Mouse (Mus musculus): ENCODE data around the gene Spg20. TPM values are rescaled to one million over a fixed set of nuclear protein-coding genes. Genes with fewer than 3 reads are reported as not detected.

Spg20 gene
- polyA plus RNA-seq (2014; fragmentation: Illumina TruSeq; extraction: RNeasy Lipid Tissue Mini Kit (QIAGEN cat#74804); ENCODE audit: low read depth, low replicate concordance), result 12.7 TPM

DNA sequence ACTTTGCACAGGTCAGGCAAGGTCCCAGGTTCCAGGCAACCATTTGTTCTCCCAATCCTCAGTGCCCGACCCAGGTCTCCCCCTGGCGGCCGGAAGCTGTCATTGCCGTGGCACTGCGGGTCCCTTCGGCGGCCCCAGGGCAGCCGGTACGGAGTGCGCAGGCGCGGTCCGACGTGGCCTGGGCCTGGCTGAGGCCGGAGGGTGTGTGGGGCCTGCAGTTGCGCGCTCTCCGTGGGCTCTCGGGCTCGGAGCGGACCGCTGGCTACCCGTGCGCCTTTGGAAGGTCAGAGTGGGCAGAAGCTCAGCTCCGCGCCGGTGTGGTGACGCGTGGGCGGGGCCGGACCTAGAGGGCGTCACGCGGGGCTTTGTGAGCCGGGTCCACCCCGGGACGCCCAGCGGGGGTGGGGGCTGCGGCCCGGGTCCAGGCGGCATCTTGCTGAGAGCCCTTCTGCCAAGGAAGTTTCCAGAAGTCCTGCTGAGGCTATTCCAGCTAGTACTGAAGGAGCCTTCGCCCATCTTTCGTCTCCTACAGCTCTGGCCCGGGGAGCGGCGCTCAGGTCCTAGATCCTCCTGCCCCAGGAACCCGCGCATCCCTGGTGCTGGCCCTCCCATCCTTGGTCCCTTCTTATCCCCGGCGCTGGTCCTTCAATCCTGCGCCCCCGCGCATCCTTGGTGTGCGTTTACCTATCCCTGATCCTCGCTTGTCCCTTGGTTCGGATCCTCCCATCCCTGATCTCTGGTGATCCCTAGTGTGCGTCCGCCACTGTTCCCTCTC is at the start of gene Spg20:
Gene Spg20, plus strand, starts transcription at position 174 of the 775 bp plus-strand sequence.

GRCm38 (mm10) chr3:55137039-55137438 is 25.1 kb downstream of the Spg20 start, which contains the start of gene Ccdc169:
Ccdc169 (plus strand) TSS chr3:55137339.

DNA sequence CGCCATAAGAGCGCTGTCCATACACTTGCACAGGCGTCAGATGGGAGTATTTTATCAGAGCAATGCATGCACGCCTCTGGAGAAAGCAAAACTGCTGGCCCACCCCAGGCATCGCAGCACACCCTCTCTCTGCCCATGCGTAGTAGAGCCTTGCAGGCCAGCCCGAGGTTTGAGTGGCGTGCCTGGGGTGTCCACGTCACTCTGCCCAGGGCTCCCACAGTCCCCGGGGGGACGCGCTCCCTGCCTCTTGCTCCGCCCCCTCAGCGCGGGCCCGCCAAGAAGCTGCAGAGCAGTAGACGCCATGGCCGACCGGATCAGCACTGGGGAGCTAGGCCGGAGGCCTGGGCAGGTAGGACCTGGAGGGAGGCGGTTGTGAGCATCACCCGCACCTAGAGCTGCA is 69.9 kb downstream of the Spg20 start, which contains the start of gene Sohlh2:
Gene Sohlh2, plus strand, starts transcription at position 263 of the 400 bp plus-strand sequence.

Other genes starting within 250 kb of the Spg20 start
- gene Sertm1, start 196.2 kb upstream of the Spg20 start, polyA plus RNA-seq (2014; fragmentation: Illumina TruSeq; extraction: RNeasy Lipid Tissue Mini Kit (QIAGEN cat#74804); ENCODE audit: low read depth, low replicate concordance), result not detected
- not detected for gene Ccna1, start 56.6 kb upstream of the Spg20 start, polyA plus RNA-seq (2014; fragmentation: Illumina TruSeq; extraction: RNeasy Lipid Tissue Mini Kit (QIAGEN cat#74804); ENCODE audit: low read depth, low replicate concordance)
- 0.44 TPM for gene Ccdc169, start 25.2 kb downstream of the Spg20 start, polyA plus RNA-seq (2014; fragmentation: Illumina TruSeq; extraction: RNeasy Lipid Tissue Mini Kit (QIAGEN cat#74804); ENCODE audit: low read depth, low replicate concordance)
- gene Sohlh2, start 69.9 kb downstream of the Spg20 start, polyA plus RNA-seq (2014; fragmentation: Illumina TruSeq; extraction: RNeasy Lipid Tissue Mini Kit (QIAGEN cat#74804); ENCODE audit: low read depth, low replicate concordance), result not detected
- 44.2 TPM for gene Dclk1, start 130.3 kb downstream of the Spg20 start, polyA plus RNA-seq (2014; fragmentation: Illumina TruSeq; extraction: RNeasy Lipid Tissue Mini Kit (QIAGEN cat#74804); ENCODE audit: low read depth, low replicate concordance)